Mouse (Mus musculus): Measurements from ENCODE around the gene Qpctl.

GRCm38 (mm10) chr7:19121686-19122085 lies 27.4 kb downstream of the Qpctl start:
- TF ChIP-seq CTCF (IDR thresholded peaks at IDR 0.05; ENCODE audit: extremely low read depth, insufficient read depth, low read length) (no peak), POLR2A (IDR thresholded peaks at IDR 0.05; ENCODE audit: extremely low read depth, insufficient read depth, low read length) (no peak)
